In genomic region chr1:165818145-165818860, GRCm38 (mm10) we compare ENCODE assay signal across 11 mouse cellular contexts. TPM values are rescaled to one million over a fixed set of nuclear protein-coding genes. Genes with fewer than 3 reads are reported as not detected.
DNase-seq lines count a peak whose midpoint lies in the region; ATAC-seq and TF ChIP-seq lines count a peak whose summit lies in the region.
"Had no signal": no experiment of that assay in that cellular context is flagged by ENCODE, and none has a peak within 500 bp of the region (broad histone marks: within the 10 kb centered on the region; RNA-seq: fewer than 3 reads in every experiment).

No protein-coding gene starts in this region.

- 36% methylated on average over 8 of the region's 8 CpGs for WGBS in forebrain, embryonic 10.5 days
- WGBS in forebrain, embryonic 13.5 days = 37% methylated on average over 8 of the region's 8 CpGs
- WGBS in lung, embryonic 14.5 days = 43% methylated on average over 8 of the region's 8 CpGs
- 24% methylated on average over 8 of the region's 8 CpGs for WGBS in liver, embryonic 15.5 days (ENCODE audit: insufficient replicate concordance)

- peaks cover 60% of the 10 kb centered on the region for H3K4me1 ChIP-seq in forebrain, embryonic 10.5 days
- peaks cover 28% of the 10 kb centered on the region for H3K4me1 ChIP-seq in forebrain, embryonic 13.5 days
- peaks cover 6% of the 10 kb centered on the region; the same call in 1 of the 2 replicates for H3K4me1 ChIP-seq in lung, embryonic 14.5 days (ENCODE audit: insufficient read depth)
- H3K4me1 ChIP-seq in liver, embryonic 15.5 days (replicated peaks) = peaks cover 38% of the 10 kb centered on the region

- no peak overlapping the region for H3K4me3 ChIP-seq in forebrain, embryonic 10.5 days
- no peak overlapping the region for H3K4me3 ChIP-seq in forebrain, embryonic 13.5 days
- no peak overlapping the region for H3K4me3 ChIP-seq in lung, embryonic 14.5 days (ENCODE audit: low read depth, low read length)
- H3K4me3 ChIP-seq in liver, embryonic 15.5 days (replicated peaks) = 0 out of 2 replicates have a peak overlapping the region, but pooled peaks have one; percentile 0
- H3K4me3 ChIP-seq: midbrain, embryonic 12.5 days had no signal

- no peak for DNase-seq in forebrain, embryonic 10.5 days (ENCODE audit: extremely low spot score, low spot score)
- DNase-seq in lung, embryonic 14.5 days = peak; percentile 13
- no peak for DNase-seq in lung, postnatal 36 days
- DNase-seq in spleen, postnatal 36 days (ENCODE audit: low spot score in 2 of 2) = peak; percentile 14 to 46
- DNase-seq in left cerebral cortex, postnatal 4 days = no peak
- no peak for DNase-seq in gastrocnemius, postnatal 25 days

- H3K4me2 ChIP-seq in forebrain, embryonic 13.5 days = no peak overlapping the region
- no peak overlapping the region for H3K4me2 ChIP-seq in lung, embryonic 14.5 days
- H3K4me2 ChIP-seq in liver, embryonic 15.5 days = peak overlapping the region; percentile 60
- H3K4me2 ChIP-seq: midbrain, embryonic 12.5 days had no signal

- H3K27me3 ChIP-seq in forebrain, embryonic 10.5 days (ENCODE audit: poor library complexity, severe bottlenecking) = peaks cover 91% of the 10 kb centered on the region
- H3K27me3 ChIP-seq in forebrain, embryonic 13.5 days = peaks cover 83% of the 10 kb centered on the region
- H3K27me3 ChIP-seq in lung, embryonic 14.5 days (ENCODE audit: insufficient read depth, low read length) = no peaks in the 10 kb centered on the region
- H3K27me3 ChIP-seq in liver, embryonic 15.5 days = peaks cover 16% of the 10 kb centered on the region

- H3K36me3 ChIP-seq in forebrain, embryonic 10.5 days (replicated peaks) = no peaks in the 10 kb centered on the region
- H3K36me3 ChIP-seq in forebrain, embryonic 13.5 days (ENCODE audit: poor library complexity, severe bottlenecking) = no peaks in the 10 kb centered on the region
- H3K36me3 ChIP-seq in lung, embryonic 14.5 days (ENCODE audit: insufficient read depth) = no peaks in the 10 kb centered on the region
- no peaks in the 10 kb centered on the region for H3K36me3 ChIP-seq in liver, embryonic 15.5 days (replicated peaks)
- H3K36me3 ChIP-seq: midbrain, embryonic 12.5 days had no signal

- intact Hi-C loops in left cerebral cortex, postnatal 4 days (cut with DNase I) = no loop called here

- H3K9ac ChIP-seq in forebrain, embryonic 13.5 days = no peak overlapping the region
- no peak overlapping the region for H3K9ac ChIP-seq in lung, embryonic 14.5 days
- peak overlapping the region; percentile 31 for H3K9ac ChIP-seq in liver, embryonic 15.5 days
- H3K9ac ChIP-seq: midbrain, embryonic 12.5 days had no signal

- TF ChIP-seq CTCF in lung, embryonic 14.5 days (IDR thresholded peaks at IDR 0.05; ENCODE audit: low read depth) = no peak

- peak overlapping the region; percentile 72 for H3K27ac ChIP-seq in forebrain, embryonic 10.5 days
- H3K27ac ChIP-seq in forebrain, embryonic 13.5 days = no peak overlapping the region
- H3K27ac ChIP-seq in lung, embryonic 14.5 days (ENCODE audit: low read depth) = no peak overlapping the region
- peak overlapping the region; percentile 80 for H3K27ac ChIP-seq in liver, embryonic 15.5 days (replicated peaks)
- H3K27ac ChIP-seq: midbrain, embryonic 12.5 days had no signal

- H3K9me3 ChIP-seq in forebrain, embryonic 10.5 days = no peaks in the 10 kb centered on the region
- no peaks in the 10 kb centered on the region for H3K9me3 ChIP-seq in forebrain, embryonic 13.5 days (replicated peaks)
- H3K9me3 ChIP-seq in lung, embryonic 14.5 days (ENCODE audit: low read depth, low read length) = no peaks in the 10 kb centered on the region
- no peaks in the 10 kb centered on the region for H3K9me3 ChIP-seq in liver, embryonic 15.5 days (replicated peaks)
- H3K9me3 ChIP-seq: midbrain, embryonic 12.5 days had no signal

- ATAC-seq in forebrain, embryonic 13.5 days = no peak
- 0 out of 2 replicates have a peak, but pooled peaks have one; percentile 33 for ATAC-seq in lung, embryonic 14.5 days (ENCODE audit: insufficient read depth)
- ATAC-seq in liver, embryonic 15.5 days (ENCODE audit: insufficient read depth) = peak; percentile 99
- ATAC-seq: Patski had no signal

RNA-seq across cellular contexts. Expression of gene Cd247, which starts 29.8 kb away (rescaled TPM):
- 1.2 and 1.4 TPM in 2 replicates for polyA plus RNA-seq in forebrain, embryonic 10.5 days (2016; fragmentation: Nextera tagmentation; extraction: Ambion mirVana)
- 0.63 and 2.2 TPM in 2 replicates for polyA plus RNA-seq in forebrain, embryonic 13.5 days (2015; fragmentation: Nextera tagmentation; extraction: Ambion mirVana)
- 1.1 and 1.5 TPM in 2 replicates for polyA plus RNA-seq in lung, embryonic 14.5 days (2014; fragmentation: Nextera tagmentation; extraction: Ambion mirVana)
- 0.20 TPM in 1 of 2 replicates, not detected in the other for polyA plus RNA-seq in liver, embryonic 15.5 days (2015; fragmentation: Nextera tagmentation; extraction: Ambion mirVana)
- total RNA-seq in left cerebral cortex, postnatal 4 days (2021) = under 1 TPM in 1 of 2 experiments, not detected in 1; 0.28 TPM
- under 1 TPM; 0.43 to 0.70 TPM for total RNA-seq in gastrocnemius, postnatal 25 days (2021)
- total RNA-seq: left cerebral cortex, postnatal 14 days had no signal

RNA-seq across cellular contexts. Expression of gene Creg1, which starts 54.8 kb away (rescaled TPM):
- 33.7 and 34.3 TPM in 2 replicates for polyA plus RNA-seq in forebrain, embryonic 10.5 days (2016; fragmentation: Nextera tagmentation; extraction: Ambion mirVana)
- polyA plus RNA-seq in forebrain, embryonic 13.5 days (2015; fragmentation: Nextera tagmentation; extraction: Ambion mirVana) = 21.2 and 21.5 TPM in 2 replicates
- 54.3 and 58.3 TPM in 2 replicates for polyA plus RNA-seq in lung, embryonic 14.5 days (2014; fragmentation: Nextera tagmentation; extraction: Ambion mirVana)
- polyA plus RNA-seq in liver, embryonic 15.5 days (2015; fragmentation: Nextera tagmentation; extraction: Ambion mirVana) = 334 TPM in 2 replicates
- total RNA-seq in left cerebral cortex, postnatal 4 days (2021) = 10 to 100 TPM; 14.0 to 17.9 TPM
- total RNA-seq in gastrocnemius, postnatal 25 days (2021) = 10 to 100 TPM; 49.6 to 62.8 TPM

Comparison
In these comparisons a context has a peak if more than half of its experiments do, and no peak if none do; other contexts are left out.
1. DNase-seq: peak in lung, embryonic 14.5 days (single experiment) and spleen, postnatal 36 days (2 of 2); none in forebrain, embryonic 10.5 days (single experiment), lung, postnatal 36 days (single experiment), left cerebral cortex, postnatal 4 days (single experiment) and gastrocnemius, postnatal 25 days (single experiment).
2. H3K27ac ChIP-seq: peak in forebrain, embryonic 10.5 days (single experiment) and liver, embryonic 15.5 days (single experiment); none in forebrain, embryonic 13.5 days (single experiment) and lung, embryonic 14.5 days (single experiment).